Mouse (Mus musculus): Measurements from ENCODE around the gene Prickle1.

Gene Prickle1

GRCm38 (mm10) chr15:93510690-93511336 lies 84.9 kb downstream of the Prickle1 start:
- no peak for DNase-seq (ENCODE audit: low read depth, low spot score)

DNA sequence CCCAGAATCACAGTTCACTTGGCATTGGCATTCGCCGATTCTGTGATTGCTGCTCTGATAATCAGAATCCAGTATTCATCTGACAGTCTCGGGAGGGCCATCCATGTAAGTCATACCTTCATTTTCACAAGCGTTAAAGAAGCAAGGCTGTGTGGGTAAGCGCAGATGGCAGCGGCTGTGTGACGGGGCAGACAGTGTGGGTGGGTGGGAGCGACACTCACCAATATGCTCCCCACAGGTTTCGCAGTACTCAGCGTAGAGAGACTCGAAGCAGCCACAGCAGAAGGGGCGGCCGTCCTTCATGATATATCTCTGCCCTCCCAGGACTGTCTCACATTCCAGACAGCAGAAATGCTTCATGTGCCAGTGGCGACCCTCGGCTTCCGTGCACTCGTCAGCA lies 90.9 kb downstream of the Prickle1 start:
- DNase-seq (ENCODE audit: low read depth, low spot score): no peak

DNA sequence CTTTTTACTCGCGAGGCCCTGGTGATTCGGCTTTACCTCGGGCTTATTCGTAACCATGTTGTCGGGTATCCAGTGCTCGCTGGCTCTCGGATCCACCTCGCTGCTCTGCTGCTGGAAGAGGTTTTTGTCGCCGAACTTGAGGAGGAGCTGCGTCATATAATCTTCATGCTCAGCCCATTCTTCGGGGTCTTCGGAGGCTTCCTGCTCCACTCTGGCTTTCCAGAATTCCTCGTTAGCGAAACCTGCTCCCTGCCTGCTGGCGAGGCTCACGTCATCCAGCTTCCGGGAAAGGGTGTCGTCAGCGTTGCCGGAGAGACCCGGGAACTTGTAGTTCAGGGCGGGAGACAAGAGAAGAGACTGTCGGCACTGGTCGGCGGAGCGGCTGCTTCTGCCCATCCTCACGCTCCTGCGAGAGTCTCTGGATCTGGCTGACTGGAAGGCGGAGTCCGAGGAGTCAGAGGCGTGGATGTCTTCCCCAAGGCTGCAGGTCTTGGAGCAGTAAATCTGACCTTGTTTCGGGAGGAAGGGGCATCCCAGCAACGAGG lies 92.4 kb downstream of the Prickle1 start:
- no peak for DNase-seq (ENCODE audit: low read depth, low spot score)

- no peak for DNase-seq (ENCODE audit: low read depth, low spot score)
Observed at GRCm38 (mm10) chr15:93502703-93503102, 93.0 kb downstream of the Prickle1 start.

DNA sequence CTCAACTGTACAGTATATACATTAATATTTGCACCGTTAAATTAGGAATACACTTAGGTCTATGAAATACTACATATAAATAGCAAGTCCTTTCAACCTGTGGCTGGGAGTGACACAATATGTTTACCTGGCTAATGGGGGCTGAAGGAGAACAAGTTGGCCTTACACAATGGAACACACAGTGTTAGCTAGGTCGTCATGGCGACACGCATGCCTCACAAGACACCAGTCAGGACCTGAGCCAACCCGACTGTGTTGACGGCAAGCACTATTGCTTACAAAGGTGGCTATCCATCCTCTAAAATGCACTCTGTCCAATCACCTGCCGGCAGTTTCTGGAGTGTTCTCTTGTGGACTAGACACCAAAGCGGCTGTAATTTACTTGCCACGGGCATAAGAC lies 95.8 kb downstream of the Prickle1 start:
- no peak for DNase-seq (ENCODE audit: low read depth, low spot score)

DNA sequence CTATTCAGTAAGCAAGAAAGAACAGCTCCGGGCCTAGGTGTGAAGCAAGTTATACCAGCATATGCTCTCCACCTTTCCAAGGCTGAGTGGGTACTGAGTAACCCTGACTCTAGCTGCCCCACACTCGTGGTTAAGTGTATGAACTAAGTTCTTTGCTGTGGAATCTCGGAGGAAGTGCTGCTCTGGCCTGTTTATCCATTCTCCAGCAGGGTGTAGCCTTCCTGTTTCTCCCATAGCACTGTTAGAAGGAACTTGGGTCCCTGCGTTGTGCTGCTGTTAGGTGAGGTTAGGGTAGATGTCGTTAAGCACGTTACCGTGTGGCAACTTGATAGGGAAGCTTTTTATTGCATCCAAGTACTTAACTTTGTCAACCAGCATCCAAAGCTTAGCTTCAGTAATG lies 101.0 kb downstream of the Prickle1 start:
- DNase-seq (ENCODE audit: low read depth, low spot score): no peak

- DNase-seq (ENCODE audit: low read depth, low spot score): no peak
Observed at GRCm38 (mm10) chr15:93489597-93489996, 106.1 kb downstream of the Prickle1 start.

DNA sequence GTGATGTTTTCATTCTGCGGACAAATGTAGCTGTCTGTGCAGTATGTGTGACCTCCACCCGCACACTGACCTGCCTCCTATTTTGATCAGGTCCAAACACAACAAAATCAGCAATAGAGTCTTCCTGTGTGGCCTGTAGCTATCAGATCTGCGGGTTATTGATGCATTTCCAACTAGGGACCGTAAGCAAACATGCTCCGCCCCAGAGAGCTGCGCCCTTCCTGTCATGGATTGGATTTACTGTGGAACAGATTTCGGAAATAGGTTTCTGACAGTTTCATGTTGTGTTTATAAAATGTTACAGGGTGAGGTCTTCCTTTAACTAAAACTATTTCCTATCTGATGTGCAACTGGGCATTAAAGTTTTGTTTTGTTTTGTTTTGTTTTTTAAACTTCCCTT lies 109.6 kb downstream of the Prickle1 start:
- no peak for DNase-seq (ENCODE audit: low read depth, low spot score)

DNA sequence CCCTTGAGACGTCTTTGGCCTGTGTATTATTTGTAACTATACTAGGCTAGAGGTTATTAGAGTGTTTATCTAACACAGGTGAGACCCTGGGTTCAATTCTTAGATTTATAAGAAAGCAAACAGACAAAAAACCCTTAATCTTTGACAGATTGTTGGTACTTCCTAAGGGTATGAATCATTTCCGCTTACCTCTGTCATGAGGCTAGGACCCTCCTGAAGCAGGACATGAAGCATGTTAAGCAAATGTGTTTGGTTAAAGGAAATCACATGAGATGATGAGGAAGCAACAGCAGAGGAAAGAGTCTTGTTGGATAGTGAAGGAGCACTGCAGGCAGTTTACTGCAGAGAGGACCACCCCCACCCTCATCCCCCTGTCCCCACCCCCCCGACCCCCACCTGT lies 110.4 kb downstream of the Prickle1 start:
- DNase-seq (ENCODE audit: low read depth, low spot score): no peak

- DNase-seq (ENCODE audit: low read depth, low spot score): no peak
Observed at GRCm38 (mm10) chr15:93484261-93484710, 111.4 kb downstream of the Prickle1 start.

DNA sequence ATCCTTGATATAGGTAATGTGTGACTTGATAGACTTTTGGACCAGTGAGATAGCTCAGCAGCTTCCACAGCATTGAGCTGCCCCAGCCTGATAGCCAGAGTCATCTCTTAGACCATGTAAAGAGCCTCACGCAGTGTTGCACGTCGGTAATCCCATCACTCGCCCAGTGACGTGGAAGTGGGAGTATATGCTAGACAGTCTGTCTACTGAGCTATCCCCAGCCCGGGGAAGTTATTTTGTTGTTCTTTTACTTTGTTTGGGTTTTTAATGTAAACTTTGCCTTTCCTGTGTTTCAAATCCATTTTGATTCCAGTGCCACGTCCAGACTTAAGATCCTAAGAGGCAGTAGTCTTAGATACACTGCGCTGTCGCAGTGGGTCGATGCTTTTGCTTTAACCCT lies 114.6 kb downstream of the Prickle1 start:
- DNase-seq (ENCODE audit: low read depth, low spot score): no peak

DNA sequence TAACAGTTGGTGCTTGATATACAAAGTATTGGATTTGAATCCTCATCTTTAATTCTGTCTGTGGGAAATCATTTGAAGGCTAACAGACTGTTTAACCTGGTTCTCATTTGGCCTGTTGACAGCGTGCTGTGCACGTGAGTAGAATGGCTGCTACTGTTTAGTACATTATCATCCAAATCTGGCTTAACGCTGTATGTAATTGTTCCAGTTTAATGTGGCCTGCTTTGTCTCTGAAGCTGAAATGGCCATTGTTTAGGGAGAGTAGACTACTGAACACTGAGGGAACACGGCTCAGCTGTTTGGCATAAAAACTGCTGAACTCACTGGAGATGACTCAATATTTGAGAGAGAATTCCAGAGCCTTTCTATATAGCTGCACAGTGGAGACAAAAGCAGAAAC lies 116.2 kb downstream of the Prickle1 start:
- peak; percentile 9 for DNase-seq (ENCODE audit: low read depth, low spot score)

GRCm38 (mm10) chr15:93478676-93479075 lies 117.0 kb downstream of the Prickle1 start:
- DNase-seq (ENCODE audit: low read depth, low spot score): no peak

GRCm38 (mm10) chr15:93477729-93478128 lies 118.0 kb downstream of the Prickle1 start:
- no peak for DNase-seq (ENCODE audit: low read depth, low spot score)

DNA sequence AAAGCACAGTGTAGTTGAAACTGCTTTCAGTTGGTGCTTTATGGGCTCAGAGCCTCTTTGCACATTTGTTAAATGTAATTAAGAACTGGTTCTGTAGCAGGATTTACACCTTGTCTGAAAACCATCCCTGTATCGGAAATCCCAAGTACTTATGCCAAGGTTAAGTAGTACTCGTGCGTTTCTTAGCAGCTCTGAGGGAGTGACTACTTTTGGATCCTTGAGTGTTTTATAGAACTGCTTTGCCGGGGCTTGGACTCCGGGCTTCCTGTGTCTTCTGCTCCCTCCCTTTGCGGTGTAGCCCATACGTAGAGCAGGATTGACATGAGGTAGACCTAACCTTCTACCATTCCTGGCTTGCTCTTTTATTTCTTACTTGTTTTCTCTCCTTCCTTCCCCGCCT lies 120.0 kb downstream of the Prickle1 start:
- DNase-seq (ENCODE audit: low read depth, low spot score): no peak

DNA sequence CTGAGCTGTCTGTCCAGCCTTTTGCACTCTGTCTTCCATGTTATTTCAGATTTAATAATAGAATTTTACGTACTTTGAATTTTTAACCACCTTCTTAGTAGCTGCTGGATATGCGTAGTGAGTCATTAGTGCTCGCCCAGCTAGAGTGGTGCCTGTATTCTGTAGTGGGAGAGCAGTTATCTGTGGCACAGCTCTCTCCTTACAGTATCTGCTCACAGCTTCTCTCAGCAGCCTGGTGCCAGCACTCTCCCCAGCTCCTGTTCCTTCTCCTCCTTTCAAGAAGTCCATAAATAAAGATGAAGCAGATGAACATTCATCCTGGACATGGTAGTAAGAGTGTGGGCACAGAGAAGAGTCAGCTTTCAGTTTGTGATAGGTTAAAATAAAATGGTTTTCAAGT lies 121.4 kb downstream of the Prickle1 start:
- no peak for DNase-seq (ENCODE audit: low read depth, low spot score)

- DNase-seq (ENCODE audit: low read depth, low spot score): no peak
Observed at GRCm38 (mm10) chr15:93472089-93472488, 123.6 kb downstream of the Prickle1 start.

DNA sequence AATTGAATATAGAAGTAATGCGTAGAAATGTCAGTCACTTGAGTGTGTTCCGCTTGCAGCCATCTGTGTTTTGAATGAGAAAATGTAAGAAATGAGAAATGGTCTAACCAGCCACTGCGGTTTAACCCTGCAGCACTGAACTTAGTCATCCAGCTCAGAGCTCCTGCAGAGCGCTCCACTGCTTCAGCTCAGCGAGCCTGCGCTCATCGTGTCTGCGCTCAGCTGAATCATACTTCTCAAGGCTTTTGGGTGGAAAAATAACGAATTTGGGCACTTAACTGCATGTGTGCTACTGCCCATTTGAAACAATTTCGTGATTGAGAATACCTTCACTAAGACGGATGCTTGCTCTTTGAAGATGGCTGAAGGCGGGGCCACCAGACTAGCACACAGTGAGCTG lies 124.0 kb downstream of the Prickle1 start:
- DNase-seq (ENCODE audit: low read depth, low spot score): no peak

DNA sequence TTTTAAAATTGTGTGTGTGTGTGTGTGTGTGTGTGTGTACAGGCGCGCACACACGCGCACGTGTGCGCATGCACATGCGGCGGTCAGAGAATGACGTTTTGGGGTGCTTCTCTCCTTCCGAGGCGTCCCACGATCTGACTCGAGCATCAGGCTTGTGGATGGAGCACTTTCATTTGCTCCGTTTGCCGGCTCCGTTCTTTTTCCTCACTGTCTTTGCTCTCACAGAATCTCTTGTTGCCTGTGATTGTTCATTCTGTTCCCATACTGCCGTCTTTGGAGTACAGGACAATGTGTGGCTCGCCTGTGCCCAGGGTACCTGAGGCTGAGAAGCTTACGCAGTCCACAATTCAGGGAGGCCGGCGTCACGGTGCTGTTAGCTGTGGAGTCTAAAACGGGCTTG lies 134.6 kb downstream of the Prickle1 start:
- no peak for DNase-seq (ENCODE audit: low read depth, low spot score)

- no peak for DNase-seq (ENCODE audit: low read depth, low spot score)
Observed at GRCm38 (mm10) chr15:93459422-93459821, 136.3 kb downstream of the Prickle1 start.

DNA sequence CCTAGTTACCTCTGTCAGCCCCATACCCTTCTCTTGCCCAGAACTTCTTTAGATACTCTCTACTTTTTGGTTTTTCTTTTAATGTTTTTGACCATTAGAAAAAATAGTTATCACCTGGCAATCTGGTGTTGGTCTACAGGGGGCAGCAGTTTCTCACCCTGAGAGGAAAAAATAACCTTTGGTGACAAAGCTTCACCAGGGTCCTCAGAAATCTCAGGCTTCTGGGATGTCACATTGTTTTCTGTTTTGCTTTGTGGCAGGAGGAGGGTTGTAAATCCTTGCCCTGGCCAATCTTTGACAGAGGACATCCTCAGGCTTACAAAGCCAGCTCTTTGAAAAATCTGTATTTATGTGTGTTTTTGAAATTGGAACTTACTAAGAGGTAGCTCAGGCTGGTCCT lies 139.7 kb downstream of the Prickle1 start:
- no peak for DNase-seq (ENCODE audit: low read depth, low spot score)

DNA sequence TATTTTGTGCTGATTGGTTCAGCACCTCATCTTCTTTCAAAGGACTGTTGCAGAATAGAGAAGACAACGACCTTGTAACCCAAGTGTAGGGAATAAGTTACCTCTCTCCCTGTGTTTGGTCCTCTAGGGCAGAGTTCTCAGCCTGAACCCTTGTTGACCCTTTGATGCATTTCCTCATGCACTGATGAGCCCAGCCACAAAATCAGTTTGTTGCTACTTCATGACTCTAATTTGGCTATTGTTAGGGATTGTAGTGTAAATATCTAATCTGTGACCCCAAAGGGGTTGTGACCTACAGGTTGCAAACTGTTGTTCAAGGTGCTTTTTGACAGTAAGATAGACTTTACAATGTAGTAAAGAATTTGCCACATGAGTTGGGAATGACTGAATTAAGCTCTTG lies 142.4 kb downstream of the Prickle1 start:
- no peak for DNase-seq (ENCODE audit: low read depth, low spot score)
